Mouse (Mus musculus): ENCODE results near the gene Rab44. TPM values are rescaled to one million over a fixed set of nuclear protein-coding genes. Genes with fewer than 3 reads are reported as not detected.

Gene Rab44
- total RNA-seq, 1 experiment from 2014 or later, result 114 TPM

DNA sequence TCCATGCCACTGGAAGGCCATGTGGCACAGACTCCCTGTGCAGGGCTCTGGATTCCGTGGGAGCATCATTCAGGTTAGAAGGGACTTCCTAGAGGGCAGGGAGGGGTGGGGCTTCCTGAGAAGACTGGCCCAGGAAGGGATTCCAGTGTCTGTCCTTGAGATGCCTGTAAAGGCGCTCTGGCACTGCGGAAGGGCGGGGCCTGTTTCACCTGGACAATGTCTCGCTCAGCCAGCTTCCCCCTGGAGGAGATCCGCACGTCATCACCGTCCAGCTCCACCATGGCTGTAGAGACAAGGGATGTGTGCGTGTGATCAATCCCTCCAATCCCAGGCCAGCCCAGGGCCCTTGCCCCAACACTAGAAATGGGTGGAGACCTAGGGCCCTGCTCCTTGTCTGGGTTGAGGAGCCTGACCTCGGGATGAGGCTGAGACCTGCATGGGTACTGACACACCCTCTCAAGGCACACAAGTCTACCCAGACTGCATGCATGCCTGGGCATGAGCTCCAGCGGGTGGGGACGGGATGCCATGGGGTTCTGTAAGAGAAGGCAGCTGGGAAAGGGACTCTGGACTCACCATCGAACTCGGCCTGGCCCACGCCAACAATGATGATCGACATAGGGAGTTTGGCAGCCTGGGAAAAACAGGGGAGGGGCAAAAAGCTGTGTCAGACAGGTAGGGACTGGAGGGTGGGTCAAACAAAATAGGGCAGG lies 46.0 kb downstream of the Rab44 start:
- ATAC-seq (ENCODE audit: extremely low read depth, insufficient number of reproducible peaks, low FRiP score, poor library complexity, severe bottlenecking), result no peak

DNA sequence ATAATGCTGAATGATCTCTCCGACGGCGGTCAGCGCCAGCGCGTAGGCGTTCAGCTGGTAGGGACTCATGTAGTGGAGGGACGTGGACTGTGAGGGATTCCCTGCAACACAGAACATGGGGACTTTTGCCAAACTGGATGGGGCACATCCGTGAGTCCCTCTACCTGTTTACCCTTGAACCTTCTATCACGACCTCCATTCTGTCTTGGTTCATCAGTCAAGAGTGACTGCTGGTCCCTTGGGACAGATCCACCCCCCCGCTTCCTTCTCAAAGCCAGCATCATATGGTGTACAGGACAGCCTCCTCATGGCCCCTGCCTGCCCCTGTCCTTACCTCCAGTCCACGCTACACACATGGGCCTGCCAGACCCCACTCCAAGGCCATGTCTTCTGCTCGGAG lies 48.4 kb downstream of the Rab44 start:
- peak; percentile 10; the same call in 1 of the 2 replicates for ATAC-seq (ENCODE audit: extremely low read depth, insufficient number of reproducible peaks, low FRiP score, poor library complexity, severe bottlenecking)

DNA sequence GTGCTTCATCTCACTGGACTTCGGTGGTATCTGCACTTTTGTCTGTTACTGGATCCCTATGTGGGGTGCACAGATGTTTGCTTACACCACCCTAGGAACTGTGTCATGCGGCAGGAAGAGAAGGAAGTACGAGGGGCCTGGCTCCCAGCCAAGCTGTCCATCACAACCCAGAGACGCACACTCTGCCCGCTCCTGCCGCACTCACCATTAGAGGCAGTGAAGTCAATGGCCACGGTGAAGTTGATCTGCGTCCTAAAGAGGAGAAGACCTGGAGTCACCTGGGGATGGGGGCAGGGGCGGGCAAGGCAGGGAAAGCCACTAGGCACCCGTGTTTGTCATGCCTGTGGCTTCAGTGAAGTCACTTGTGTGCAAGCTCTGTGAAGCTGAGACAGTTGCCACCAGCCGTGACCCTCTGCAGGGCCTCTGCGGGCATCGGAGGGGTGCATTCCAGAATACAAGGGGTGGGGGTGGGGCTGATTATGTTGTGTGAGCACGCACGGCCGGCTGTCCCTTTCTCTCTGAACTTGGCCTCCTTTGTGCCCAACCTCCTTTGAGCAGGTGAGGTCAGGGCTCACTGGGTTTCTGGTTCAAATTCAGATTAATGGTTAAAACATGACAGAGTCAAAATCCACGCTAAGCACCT lies 50.6 kb downstream of the Rab44 start:
- ATAC-seq (ENCODE audit: extremely low read depth, insufficient number of reproducible peaks, low FRiP score, poor library complexity, severe bottlenecking), result peak; percentile 34

DNA sequence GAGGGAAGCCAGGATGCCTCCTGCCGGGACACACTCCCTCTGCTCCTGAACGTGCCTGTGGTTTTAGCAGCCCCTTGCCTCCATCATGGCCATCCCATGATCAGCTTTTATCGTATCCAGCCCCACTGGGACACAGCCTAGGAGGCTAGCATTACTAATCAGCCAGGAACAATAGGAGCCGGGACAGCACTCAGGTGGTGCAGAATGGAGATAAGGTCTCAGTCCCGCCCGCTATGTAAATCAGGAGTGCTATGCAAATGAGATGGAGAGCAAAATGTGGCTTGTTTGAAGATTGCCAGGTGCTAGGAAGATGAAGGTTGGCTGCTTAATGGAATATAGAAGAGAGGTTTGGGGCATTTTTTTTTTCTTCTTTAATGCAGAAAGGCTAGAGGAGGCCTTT lies 51.5 kb downstream of the Rab44 start:
- 0 out of 2 replicates have a peak, but pooled peaks have one; percentile 15 for ATAC-seq (ENCODE audit: extremely low read depth, insufficient number of reproducible peaks, low FRiP score, poor library complexity, severe bottlenecking)

DNA sequence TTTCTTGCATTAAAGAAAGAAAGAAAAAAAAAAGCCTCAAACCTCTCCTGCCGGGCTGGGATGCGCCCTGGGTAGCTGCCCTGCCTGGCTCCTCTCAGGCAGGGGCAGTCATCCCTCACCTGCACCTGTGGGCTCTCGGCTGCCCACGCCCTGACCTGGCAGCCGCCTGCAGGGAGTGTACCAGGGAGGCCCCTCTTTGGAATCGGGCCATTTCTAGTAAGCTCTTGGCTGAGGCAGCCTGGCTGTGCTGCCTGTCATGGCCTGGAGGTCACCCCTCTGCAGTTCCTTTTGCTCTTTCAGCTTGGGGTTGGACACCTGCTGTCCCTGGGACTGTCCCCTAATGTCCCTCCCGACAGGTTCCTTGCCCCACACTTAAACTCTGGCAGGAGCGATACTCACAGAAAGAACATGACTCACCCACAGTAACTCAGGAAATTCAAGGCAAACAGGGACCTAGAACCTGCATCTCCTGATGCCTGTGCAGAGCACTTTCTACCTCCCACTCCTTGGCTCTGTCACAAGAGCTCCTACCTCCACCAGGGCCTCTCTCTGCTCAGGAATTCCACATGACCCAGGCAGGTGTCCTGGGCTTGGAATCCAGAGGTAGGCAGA lies 52.1 kb downstream of the Rab44 start:
- ATAC-seq (ENCODE audit: extremely low read depth, insufficient number of reproducible peaks, low FRiP score, poor library complexity, severe bottlenecking), result no peak

DNA sequence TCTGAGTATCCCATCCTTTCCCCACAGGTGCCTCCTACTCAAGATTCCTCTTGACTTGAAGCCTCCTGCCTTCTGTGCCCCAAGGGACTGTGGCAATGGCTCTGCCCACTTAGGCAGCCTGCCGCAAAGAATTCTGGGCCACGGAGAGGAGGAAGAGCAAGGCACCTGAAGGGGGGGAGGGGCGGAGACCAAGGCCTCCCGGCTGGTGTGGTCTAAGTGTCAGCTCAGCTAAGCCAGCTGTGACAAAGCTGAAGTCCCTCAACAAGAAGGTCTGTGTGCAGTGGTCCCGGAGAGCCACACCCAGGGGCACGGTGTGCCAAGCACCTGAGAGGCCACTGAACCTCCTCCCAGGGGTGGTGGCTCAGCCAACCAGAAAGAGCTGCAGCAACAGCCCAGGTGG lies 53.4 kb downstream of the Rab44 start:
- peak; percentile 18 for ATAC-seq (ENCODE audit: extremely low read depth, insufficient number of reproducible peaks, low FRiP score, poor library complexity, severe bottlenecking)

DNA sequence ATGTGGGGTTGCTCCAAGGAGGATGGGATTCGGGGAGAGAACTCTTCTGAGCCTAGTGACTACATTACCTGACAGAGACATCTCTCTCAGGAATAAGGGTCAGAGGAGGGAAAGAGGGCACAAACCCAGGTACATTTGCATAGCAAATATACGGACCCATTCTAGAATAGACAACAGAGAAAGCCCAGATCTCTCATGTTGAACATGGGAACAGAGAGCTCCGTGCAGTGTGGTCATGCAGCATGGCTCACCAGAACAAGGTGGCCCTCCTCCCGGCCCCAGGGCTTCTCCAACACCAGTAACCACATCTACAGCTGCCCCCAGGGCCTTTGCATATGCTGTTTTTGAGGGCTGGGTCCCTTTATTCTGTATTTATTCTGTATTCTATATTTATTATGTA lies 54.5 kb downstream of the Rab44 start:
- ATAC-seq (ENCODE audit: extremely low read depth, insufficient number of reproducible peaks, low FRiP score, poor library complexity, severe bottlenecking), result no peak

DNA sequence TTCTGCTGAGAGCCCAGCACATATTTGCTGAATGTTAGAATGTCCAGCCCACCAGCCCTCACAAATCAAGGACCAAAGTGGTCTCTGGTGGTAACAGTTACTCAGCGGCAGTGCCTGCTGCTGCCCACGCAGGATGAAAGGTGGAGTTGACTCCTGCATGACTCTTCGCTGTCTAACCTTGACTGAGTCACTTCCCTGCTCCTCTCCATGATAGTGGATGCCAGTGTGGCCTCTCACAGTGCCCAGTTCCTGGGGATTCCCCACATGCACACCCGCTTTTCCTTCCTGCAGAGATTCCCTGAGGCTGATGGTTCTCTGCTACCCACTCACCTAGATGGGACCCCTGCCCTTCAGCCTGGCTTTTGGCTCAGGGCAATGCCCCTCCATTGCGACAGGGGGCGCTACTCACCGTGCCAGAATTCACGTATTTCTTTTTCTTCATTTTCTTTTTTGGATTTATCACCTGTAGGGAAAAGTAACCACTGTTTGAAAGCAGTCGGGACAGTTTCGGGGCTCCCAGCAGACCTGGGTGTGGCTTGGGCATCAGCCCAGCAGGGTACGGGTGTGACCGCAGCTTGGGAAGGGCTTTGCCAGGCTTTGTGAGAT lies 55.2 kb downstream of the Rab44 start:
- ATAC-seq (ENCODE audit: extremely low read depth, insufficient number of reproducible peaks, low FRiP score, poor library complexity, severe bottlenecking), result no peak

DNA sequence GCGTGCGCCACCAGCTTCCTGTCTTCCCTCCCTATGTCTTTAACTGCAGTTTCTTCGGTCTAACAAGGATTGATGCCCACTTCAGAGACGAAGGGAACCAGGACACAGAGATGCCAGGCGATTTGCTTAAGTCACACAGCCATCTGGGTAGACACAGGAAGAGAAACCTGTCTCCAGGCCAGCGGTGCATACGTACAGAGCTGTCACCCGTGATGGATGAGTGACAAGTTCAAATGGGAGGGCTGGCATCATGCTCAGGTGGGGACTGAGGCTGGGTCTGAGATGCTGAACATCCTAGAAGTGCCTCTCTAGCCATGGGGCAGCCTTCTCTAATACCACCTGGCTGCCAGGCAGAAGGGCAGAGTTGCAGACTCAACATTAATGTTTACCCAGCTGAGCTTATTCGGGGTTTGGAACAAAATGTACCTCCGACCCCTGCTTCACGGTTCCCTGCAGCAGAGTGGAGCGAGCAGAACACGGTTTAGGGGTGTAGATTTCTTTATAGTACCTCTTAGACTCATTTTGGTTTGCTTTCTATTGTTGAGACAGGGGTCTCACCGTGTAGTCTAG lies 56.6 kb downstream of the Rab44 start:
- no peak for ATAC-seq (ENCODE audit: extremely low read depth, insufficient number of reproducible peaks, low FRiP score, poor library complexity, severe bottlenecking)

DNA sequence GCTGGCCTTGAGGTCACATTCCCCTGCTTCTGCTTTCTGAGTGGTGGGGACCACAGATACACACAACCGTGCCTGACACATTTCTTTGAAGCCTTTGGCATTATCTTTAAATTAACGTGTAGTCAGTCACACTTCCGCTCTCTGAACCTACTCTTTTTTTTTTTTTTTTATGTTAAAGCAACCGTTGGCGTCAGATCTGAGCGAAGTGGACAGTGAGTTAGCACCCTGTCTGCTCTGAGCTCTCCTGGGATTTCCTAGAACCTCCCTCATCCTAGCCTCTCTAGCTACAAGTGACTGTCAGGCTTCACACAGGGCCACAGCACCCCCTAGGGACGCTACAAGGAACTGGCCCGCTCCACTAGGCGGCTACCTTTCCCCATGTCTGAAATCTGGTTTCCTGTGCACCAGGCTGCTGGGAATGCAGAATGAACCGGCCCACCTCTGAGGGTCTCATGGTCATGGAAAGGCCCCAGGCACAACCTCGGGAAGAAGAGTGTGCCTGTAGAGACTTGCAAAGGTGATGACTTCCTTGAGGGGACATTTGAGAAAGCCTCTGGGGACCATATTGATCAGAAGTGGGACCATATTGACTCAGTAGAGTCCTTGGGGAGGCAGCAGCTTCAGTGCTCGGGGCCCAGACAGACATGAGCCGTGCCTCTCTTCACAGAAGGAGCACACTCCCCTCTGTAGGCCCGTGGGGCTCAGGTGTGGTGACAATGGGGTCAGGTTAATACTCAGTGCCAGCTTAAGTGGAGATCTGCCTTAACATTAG lies 57.2 kb downstream of the Rab44 start:
- peak; percentile 66 for ATAC-seq (ENCODE audit: extremely low read depth, insufficient number of reproducible peaks, low FRiP score, poor library complexity, severe bottlenecking)

DNA sequence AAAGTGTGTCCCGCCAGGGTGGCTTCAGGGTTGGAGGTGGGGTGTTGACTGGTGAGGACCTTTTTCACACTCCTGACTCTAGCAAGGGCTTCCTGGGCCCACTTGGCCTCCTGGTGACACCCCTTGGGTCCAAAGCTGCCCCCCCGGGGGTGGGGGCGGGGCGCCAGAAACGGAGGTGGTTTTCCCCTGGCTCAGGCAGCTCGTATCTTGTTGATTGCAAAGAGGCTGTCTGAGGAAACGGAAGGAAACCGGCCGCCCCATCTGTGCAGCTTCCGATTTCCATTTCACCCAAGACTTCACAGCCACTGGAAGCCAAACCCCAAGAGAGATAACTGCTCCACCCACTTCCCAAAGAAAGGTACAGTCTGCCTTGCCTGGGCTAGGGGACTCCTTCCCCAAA lies 58.1 kb downstream of the Rab44 start:
- ATAC-seq (ENCODE audit: extremely low read depth, insufficient number of reproducible peaks, low FRiP score, poor library complexity, severe bottlenecking), result peak; percentile 47

DNA sequence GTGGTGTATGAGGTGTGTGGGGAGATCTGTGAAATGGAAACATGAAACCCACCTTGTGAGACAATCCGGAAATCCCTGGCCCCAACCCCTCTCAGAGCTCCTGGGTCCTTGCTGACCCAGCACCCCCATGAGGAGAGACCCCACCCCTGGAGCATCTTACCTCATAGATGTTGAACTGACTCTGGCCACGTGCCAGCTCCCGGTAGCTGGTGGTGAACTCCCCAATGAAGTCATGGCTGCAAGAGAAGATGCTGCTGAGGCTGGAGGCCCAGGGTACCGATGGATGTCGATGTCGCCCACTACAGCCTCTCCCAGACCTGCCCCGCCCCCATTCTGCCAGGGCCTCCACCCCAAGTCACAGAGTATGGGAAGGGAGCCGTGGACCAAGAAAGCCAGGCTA lies 59.2 kb downstream of the Rab44 start:
- no peak for ATAC-seq (ENCODE audit: extremely low read depth, insufficient number of reproducible peaks, low FRiP score, poor library complexity, severe bottlenecking)

DNA sequence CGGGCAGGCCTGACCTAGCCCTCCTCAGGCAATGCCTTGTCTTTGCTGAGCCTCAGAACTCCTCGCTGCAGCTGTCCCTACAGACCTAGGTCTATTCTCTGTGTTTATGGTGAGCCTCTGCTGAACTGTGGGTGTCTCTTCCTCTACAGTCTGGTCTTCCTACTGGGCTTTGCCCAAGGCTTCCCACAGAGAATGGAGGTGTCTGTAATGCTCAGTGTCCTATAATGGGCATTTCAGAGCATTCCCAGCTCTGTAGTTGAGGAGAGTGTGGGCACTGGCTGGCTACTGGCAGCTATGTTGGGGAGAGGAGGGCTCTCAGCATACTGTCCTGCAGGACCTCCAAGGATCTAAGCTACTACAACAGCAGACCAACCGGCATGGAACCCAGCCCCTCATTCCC lies 61.7 kb downstream of the Rab44 start:
- ATAC-seq (ENCODE audit: extremely low read depth, insufficient number of reproducible peaks, low FRiP score, poor library complexity, severe bottlenecking), result no peak

DNA sequence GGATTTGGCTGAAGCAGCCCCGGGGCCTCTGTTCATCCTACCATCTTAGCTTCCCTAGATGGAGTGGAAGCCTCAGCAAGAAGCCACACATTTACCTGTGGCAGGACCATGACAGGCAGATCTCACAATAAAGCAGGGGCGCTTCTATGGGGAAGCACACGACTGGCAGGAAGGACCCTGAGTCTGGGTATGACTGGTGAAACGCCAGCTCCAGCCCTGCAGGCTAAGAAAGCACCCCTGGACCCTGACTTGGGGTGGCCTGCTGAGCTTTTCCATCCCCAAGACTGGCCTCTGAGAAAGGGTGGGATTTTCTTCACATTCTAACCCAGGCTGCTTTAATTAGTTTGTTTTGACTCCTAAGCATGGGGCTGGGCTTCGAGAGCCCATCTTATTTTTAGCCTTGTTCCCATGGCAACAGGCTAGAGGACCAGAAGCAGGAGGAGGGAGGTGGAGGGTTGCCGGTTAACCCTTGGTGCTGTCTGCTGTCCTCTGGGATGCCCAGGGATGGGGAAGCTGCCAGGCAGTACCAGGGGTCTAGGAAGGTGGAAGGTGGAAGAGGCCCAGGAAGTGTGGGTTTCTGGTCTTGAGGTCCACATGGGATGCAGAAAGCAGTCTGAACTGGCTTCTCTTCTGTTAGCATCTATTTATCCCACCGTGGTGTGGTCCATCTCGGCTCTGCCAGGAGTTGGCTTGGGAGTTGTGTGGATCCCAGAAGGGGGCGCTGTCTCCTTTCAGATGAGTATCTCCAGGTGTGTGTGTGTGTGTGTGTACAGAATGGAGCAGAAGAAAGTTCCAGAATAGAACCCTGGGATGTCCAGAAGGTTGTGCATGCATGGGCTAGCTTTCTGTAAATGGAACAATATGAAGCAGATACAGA lies 62.7 kb downstream of the Rab44 start:
- no peak for ATAC-seq (ENCODE audit: extremely low read depth, insufficient number of reproducible peaks, low FRiP score, poor library complexity, severe bottlenecking)

DNA sequence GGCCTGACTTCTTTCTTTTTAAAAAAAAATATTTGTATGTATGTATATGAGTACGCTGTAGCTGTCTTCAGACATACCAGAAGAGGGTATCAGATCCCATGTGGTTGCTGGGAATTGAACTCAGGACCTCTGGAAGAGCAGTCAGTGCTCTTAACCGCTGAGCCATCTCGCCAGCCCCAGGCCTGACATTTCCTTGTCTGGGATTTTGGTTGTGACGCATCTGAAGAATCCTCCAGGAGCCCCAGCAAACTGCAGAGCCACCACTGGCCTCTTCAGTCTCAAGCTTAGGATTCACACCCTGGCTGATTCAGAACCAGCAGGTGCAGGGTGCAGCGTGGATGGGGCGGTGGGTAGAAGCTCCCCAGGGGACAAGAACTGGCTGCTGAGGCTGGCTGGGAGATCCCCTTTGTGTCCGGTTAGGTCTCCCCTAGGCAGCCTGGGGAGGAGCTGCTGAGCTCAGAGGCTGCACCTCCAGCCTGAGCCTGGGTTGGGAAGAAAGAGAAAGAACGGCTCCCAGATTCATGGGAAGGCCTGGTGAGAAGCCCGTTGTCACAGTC lies 64.6 kb downstream of the Rab44 start:
- peak; percentile 43; the same call in 1 of the 2 replicates for ATAC-seq (ENCODE audit: extremely low read depth, insufficient number of reproducible peaks, low FRiP score, poor library complexity, severe bottlenecking)

DNA sequence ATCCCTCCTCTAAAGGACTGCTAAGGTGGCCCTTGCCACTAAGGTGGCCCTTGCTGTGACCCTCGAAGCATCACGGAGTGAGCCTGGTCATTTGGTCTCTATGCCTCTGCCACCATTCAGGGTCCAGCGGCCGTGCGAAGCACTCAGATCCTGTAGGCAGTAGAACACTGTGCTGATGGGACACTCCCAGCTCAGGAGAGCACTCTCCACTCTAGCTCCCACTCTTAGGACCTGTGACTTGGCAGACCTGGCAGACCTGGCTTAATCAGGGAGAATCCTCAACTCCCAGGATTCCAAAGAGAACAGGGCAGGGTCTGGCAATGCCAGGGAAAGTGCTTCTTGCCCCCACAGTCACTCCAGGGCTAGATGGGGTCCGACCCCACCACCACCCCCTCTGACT lies 66.0 kb downstream of the Rab44 start:
- no peak for ATAC-seq (ENCODE audit: extremely low read depth, insufficient number of reproducible peaks, low FRiP score, poor library complexity, severe bottlenecking)

DNA sequence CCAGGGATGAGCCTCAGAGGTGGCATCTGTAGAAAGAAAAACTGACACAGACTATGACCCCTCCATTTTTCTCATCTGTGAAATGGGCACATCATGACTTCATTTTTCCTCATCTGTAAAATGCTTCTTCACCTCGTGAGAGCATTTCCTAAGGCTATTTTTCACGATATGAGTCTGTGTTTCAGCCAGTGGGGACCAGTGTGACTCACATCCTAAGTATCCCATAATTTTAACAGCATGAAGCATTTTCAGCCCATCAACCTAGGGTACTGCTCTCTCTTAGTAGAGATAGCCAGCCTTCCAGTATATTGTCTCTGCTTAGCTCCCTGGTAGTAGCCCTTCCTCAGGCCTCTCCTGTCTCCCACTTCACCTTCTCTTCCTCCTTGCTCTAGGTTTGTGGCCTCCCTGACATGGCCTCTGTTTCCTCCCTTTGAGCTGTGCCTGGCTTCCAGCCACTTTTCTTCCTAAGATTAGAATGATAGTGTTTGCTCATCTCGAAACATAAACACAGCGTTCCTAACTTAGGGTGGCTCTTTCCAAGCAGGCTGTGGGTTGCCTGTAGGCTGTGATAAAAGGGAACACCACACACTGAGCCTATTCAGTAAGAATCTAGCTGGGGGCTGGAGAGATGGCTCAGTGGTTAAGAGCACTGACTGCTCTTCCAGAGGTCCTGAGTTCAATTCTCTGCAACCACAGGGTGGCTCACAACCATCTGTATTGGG lies 66.6 kb downstream of the Rab44 start:
- no peak for ATAC-seq (ENCODE audit: extremely low read depth, insufficient number of reproducible peaks, low FRiP score, poor library complexity, severe bottlenecking)

Data from neutrophil, adult 5-6 weeks (primary cell).